Mouse (Mus musculus) limb, embryonic 12.5 days (tissue): ENCODE data around the gene Parp11. TPM values are rescaled to one million over a fixed set of nuclear protein-coding genes. Genes with fewer than 3 reads are reported as not detected.

Source experiments
- polyA plus RNA-seq: library from polyadenylated mRNA; unstranded; fragments of >200 nt; fragmentation: Nextera tagmentation; extraction: Ambion mirVana; gene quantifications from 2 replicates; pipeline ENCODE4 v1.2.1, GENCODE M21; 2016

The Parp11 gene
- polyA plus RNA-seq, 1 experiment from 2014 or later, result 35.9 TPM

Other genes starting within 250 kb of the Parp11 start
- 1.8 and 2.5 TPM in 2 replicates for gene Cracr2a, start 114.5 kb downstream of the Parp11 start, polyA plus RNA-seq